Mouse (Mus musculus) gastrocnemius, postnatal 25 days (tissue): ENCODE data around the gene Oprm1. TPM values are rescaled to one million over a fixed set of nuclear protein-coding genes. Genes with fewer than 3 reads are reported as not detected.

Experiments
- total RNA-seq, 2 experiments: library from RNA; stranded (reverse); gene quantifications; 1 replicate in 1 of 2; 2 replicates in 1 of 2; pipeline ENCODE4 v1.2.3; 2021

The Oprm1 gene
- total RNA-seq, 2 experiments from 2014 or later: not detected

Other genes with a start within 250 kb of the Oprm1 start
- gene Gm10945, start 3.3 kb downstream of the Oprm1 start, total RNA-seq: not detected